Mouse (Mus musculus): ENCODE measurements around the gene Spata20.

- no peak for TF ChIP-seq GATA1 (IDR thresholded peaks at IDR 0.05; ENCODE audit: low read length)
- TF ChIP-seq TAL1 (IDR thresholded peaks at IDR 0.05; ENCODE audit: low read length) = no peak
These were observed 5.7 kb upstream of the Spata20 start for GRCm38 (mm10) chr11:94491749-94492099.
